Mouse (Mus musculus) limb, embryonic 10.5 days (tissue): ENCODE results near the gene Nckap5. TPM values are rescaled to one million over a fixed set of nuclear protein-coding genes. Genes with fewer than 3 reads are reported as not detected.

ENCODE experiments used
- DNase-seq: peaks from one replicate; pipeline ENCODE4 v3.0.0-alpha.2; 2017; ENCODE audit warnings: low spot score
- H3K27ac ChIP-seq: fragments of 300-500 bp; sonication (generic); 2 replicates; pipeline ENCODE4 v1.5.1; 2016; ENCODE audit warnings: mild to moderate bottlenecking
- H3K27me3 ChIP-seq: fragments of 300-500 bp; sonication (generic); 2 replicates; pipeline ENCODE4 v1.6.1; 2016; ENCODE audit warnings: low read depth, mild to moderate bottlenecking; ENCODE audit not compliant: poor library complexity, severe bottlenecking
- H3K36me3 ChIP-seq: fragments of 300-500 bp; sonication (generic); 2 replicates; pipeline ENCODE4 v1.6.1; 2016; ENCODE audit warnings: mild to moderate bottlenecking, moderate library complexity
- H3K4me1 ChIP-seq: fragments of 300-500 bp; sonication (generic); 2 replicates; pipeline ENCODE4 v1.6.1; 2016
- H3K4me3 ChIP-seq: fragments of 300-500 bp; sonication (generic); 2 replicates; pipeline ENCODE4 v1.5.1; 2016; ENCODE audit warnings: mild to moderate bottlenecking, moderate library complexity
- H3K9me3 ChIP-seq: fragments of 300-500 bp; sonication (generic); replicated peaks from 2 replicates; pipeline ENCODE4 v1.6.1; 2016; ENCODE audit warnings: mild to moderate bottlenecking
- WGBS: fragments of 180-500 bp; shearing (Covaris S2); methylation state at CpG from one replicate; pipeline ENCODE4 v1.1.7; 2016; 5-methylcytosine and 5-hydroxymethylcytosine counted together
- polyA plus RNA-seq: library from polyadenylated mRNA; unstranded; fragments of >200 nt; fragmentation: Nextera tagmentation; extraction: Ambion mirVana; gene quantifications from 2 replicates; pipeline ENCODE4 v1.2.1, GENCODE M21; 2016

The Nckap5 gene
- polyA plus RNA-seq, 1 experiment from 2014 or later = 1.8 TPM

DNA sequence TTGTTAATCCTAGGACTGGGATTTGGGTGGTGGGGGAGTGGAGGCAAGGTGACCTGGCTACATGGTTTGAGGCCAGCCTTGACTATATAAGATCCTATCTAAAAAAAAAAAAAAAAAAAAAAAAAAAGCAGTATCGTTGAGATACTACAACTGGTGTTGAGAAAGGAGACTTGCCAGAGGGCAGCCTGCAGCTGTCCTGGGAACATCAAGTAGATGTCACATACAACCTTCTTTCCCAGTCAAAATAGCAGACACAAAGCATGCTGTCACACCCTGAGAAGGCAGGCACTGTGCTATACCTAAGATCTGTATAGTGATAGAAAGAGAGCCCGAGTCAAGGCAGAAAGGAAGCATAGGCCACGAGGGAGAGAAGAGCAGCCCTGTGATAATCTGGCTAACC is 204.4 kb downstream of the Nckap5 start:
- Histone ChIP-seq H3K4me3 (no peak overlapping the region), H3K27ac (no peak overlapping the region), H3K36me3 (no peaks in the 10 kb centered on the region), H3K27me3 (no peaks in the 10 kb centered on the region), H3K9me3 (no peaks in the 10 kb centered on the region), H3K4me1 (no peaks in the 10 kb centered on the region)
- DNase-seq = no peak
- 86% methylated on average over 3 of the region's 3 CpGs for WGBS

DNA sequence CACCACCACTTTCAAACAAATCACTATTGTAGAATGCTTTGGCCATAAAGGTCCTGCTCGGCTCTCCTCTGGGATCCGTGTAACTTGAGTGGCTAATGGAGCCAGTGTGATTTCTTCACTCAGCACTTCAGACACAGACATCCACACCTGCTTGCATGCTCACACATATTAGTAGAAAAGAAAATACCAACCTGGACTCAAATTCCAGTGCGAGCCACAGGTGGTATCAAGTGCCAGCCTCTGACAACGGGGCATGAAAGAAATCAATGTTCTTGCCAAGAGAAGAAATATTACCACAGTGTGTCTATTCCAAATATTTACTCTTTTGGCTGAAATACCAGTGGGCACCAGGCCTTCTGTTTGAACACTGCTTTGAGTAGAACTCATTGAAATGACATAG is 208.6 kb downstream of the Nckap5 start:
- Histone ChIP-seq H3K4me3 (no peak overlapping the region), H3K9me3 (no peaks in the 10 kb centered on the region), H3K27me3 (no peaks in the 10 kb centered on the region), H3K4me1 (no peaks in the 10 kb centered on the region), H3K27ac (no peak overlapping the region), H3K36me3 (no peaks in the 10 kb centered on the region)
- 84% methylated on average over 4 of the region's 4 CpGs for WGBS
- no peak for DNase-seq

DNA sequence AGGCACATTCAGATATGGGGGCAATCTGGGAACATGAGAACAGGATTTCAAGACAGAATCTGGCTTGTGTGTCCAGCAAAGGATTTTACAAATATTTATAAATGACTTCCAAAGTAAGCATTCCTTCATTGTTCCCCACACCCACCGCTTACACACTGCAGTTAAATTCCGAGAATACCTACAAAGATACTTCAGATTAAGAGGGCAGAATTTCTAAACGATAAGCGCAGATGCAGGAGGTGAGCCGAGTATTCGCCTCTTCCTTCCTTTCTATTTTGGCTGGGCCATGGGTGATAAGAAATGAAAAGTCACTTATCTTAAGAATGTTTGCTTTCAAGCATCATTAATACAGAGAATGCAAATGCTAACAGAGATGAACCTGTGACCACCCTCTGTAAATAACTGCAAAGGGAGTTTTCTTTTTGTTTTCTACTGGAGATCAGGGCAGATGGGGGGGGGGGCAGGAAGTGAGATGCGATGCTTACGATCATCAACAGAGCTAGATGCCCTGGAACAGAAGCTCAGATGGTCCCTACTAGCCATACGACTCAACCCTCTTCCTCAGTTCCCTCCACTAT is 213.0 kb downstream of the Nckap5 start:
- H3K27me3 ChIP-seq = no peaks in the 10 kb centered on the region
- H3K4me1 ChIP-seq = no peaks in the 10 kb centered on the region

DNA sequence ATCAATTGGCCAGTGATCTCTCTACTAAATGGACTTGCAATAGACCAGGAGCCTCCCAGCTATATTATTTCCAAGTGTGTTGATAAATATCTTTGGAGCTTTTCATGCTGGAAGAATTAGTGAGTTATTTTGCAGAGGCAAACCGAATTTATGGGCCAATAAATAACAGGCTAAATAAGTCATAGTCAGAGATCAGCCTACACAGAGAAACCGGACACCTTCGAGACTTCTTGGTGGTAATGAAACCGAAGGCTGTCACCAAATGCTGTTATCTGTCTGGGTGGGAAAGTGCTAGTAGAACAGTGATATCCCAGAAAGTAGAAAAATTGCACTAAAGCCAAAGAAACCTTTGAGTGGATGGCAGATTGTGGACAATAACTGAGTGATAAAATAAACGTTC is 213.6 kb downstream of the Nckap5 start:
- H3K4me1 ChIP-seq = no peaks in the 10 kb centered on the region
- no peaks in the 10 kb centered on the region for H3K36me3 ChIP-seq
- no peak for DNase-seq
- 66% methylated on average over 5 of the region's 5 CpGs for WGBS
- H3K9me3 ChIP-seq = no peaks in the 10 kb centered on the region
- H3K27ac ChIP-seq = no peak overlapping the region
- H3K4me3 ChIP-seq = no peak overlapping the region
- H3K27me3 ChIP-seq = no peaks in the 10 kb centered on the region

More for the DNA sequence above, 213.0 kb downstream of the Nckap5 start:
- no peak for DNase-seq
- WGBS = 92% methylated on average over 9 of the region's 9 CpGs
- no peaks in the 10 kb centered on the region for H3K9me3 ChIP-seq
- H3K27ac ChIP-seq = no peak overlapping the region
- no peaks in the 10 kb centered on the region for H3K36me3 ChIP-seq
- no peak overlapping the region for H3K4me3 ChIP-seq

DNA sequence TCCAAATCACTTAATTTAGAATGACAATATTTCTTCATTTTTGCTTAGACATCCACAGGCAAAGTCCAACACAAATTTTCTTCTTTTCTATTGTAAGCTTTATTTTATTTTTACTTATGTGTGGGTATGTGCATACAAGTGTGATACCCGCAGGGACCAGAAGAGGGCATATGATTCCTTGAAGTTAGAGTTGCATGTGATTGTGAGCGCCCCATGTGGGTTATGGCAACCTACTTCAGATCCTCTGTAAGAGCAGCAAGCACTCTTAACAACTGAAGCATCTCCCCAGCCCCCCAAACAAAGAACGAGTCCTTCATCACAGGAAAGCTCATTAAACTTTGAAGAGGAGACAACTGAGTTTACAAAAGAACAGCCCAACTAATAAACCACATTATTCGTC is 217.7 kb downstream of the Nckap5 start:
- no peak for DNase-seq
- Histone ChIP-seq H3K27me3 (no peaks in the 10 kb centered on the region), H3K4me3 (no peak overlapping the region), H3K4me1 (no peaks in the 10 kb centered on the region), H3K27ac (no peak overlapping the region), H3K9me3 (no peaks in the 10 kb centered on the region), H3K36me3 (no peaks in the 10 kb centered on the region)
- 84% methylated on average over 4 of the region's 4 CpGs for WGBS

DNA sequence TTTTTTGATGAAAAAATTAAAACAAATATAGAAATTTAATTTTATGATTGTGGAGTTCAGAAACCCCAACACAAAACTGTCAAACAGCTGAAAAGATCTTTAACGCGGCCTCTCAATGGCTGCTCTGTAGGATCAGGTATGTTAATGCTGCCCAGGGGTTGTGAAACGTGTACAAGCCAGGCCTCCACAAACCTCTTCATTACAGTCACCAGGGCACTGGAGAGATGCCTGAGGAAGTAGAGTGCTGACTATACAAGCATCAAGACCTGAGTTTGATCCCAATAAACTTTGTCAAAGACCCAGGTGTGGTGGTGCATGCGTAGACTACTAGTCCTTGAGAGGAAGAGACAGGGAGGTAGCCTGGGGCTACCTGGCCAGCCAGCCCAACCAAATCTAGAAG is 222.0 kb downstream of the Nckap5 start:
- H3K27me3 ChIP-seq = peaks cover 31% of the 10 kb centered on the region
- no peaks in the 10 kb centered on the region for H3K36me3 ChIP-seq
- no peaks in the 10 kb centered on the region for H3K9me3 ChIP-seq
- peaks cover 21% of the 10 kb centered on the region for H3K4me1 ChIP-seq
- no peak overlapping the region for H3K4me3 ChIP-seq
- DNase-seq = no peak
- WGBS = 92% methylated on average over 4 of the region's 4 CpGs
- H3K27ac ChIP-seq = no peak overlapping the region

GRCm38 (mm10) chr1:126606189-126607080 is 224.2 kb downstream of the Nckap5 start:
- no peak for DNase-seq
- Histone ChIP-seq H3K4me1 (peaks cover 34% of the 10 kb centered on the region), H3K36me3 (no peaks in the 10 kb centered on the region), H3K9me3 (no peaks in the 10 kb centered on the region), H3K27ac (no peak overlapping the region), H3K4me3 (no peak overlapping the region), H3K27me3 (peaks cover 41% of the 10 kb centered on the region)
- WGBS = 85% methylated on average over 14 of the region's 14 CpGs

GRCm38 (mm10) chr1:126604551-126604950 is 226.0 kb downstream of the Nckap5 start:
- WGBS = 82% methylated on average over 9 of the region's 9 CpGs
- H3K9me3 ChIP-seq = no peaks in the 10 kb centered on the region
- peaks cover 51% of the 10 kb centered on the region for H3K4me1 ChIP-seq
- no peaks in the 10 kb centered on the region for H3K36me3 ChIP-seq
- no peak overlapping the region for H3K27ac ChIP-seq
- DNase-seq = no peak
- no peak overlapping the region for H3K4me3 ChIP-seq
- H3K27me3 ChIP-seq = peaks cover 41% of the 10 kb centered on the region

- peaks cover 54% of the 10 kb centered on the region for H3K4me1 ChIP-seq
- no peak overlapping the region for H3K4me3 ChIP-seq
- no peaks in the 10 kb centered on the region for H3K9me3 ChIP-seq
- H3K27me3 ChIP-seq = peaks cover 41% of the 10 kb centered on the region
- no peaks in the 10 kb centered on the region for H3K36me3 ChIP-seq
- H3K27ac ChIP-seq = no peak overlapping the region
- no peak for DNase-seq
- WGBS = 71% methylated on average over 7 of the region's 7 CpGs
Observed at GRCm38 (mm10) chr1:126603771-126604515, 226.7 kb downstream of the Nckap5 start.

DNA sequence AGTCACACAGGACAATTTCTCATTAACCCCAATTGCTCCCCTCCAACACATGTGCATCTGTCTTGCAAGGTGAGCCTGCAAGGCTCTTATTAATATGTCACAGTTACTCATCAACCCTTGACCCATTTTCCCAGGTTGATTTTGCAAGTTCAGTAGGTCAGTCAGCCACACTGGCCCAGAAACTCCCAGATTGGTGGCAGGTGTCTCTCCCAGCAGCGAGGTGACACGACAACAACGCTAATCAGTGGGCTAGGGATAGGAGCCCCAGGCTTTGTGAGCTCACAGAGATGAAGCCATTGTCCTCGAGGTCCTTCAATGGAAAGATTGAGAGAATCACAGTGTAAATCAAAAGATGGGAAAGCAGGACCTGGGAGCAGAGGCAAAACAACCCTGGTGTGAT is 230.0 kb downstream of the Nckap5 start:
- DNase-seq = peak; percentile 47
- WGBS = 31% methylated on average over 4 of the region's 4 CpGs
- H3K27me3 ChIP-seq = peaks cover 28% of the 10 kb centered on the region
- H3K9me3 ChIP-seq = no peaks in the 10 kb centered on the region
- peaks cover 66% of the 10 kb centered on the region for H3K4me1 ChIP-seq
- no peaks in the 10 kb centered on the region for H3K36me3 ChIP-seq
- H3K27ac ChIP-seq = no peak overlapping the region
- H3K4me3 ChIP-seq = no peak overlapping the region

GRCm38 (mm10) chr1:126597376-126597775 is 233.2 kb downstream of the Nckap5 start:
- no peaks in the 10 kb centered on the region for H3K9me3 ChIP-seq
- peaks cover 41% of the 10 kb centered on the region for H3K4me1 ChIP-seq
- H3K4me3 ChIP-seq = no peak overlapping the region
- 31% methylated on average over 3 of the region's 3 CpGs for WGBS
- no peaks in the 10 kb centered on the region for H3K36me3 ChIP-seq
- DNase-seq = peak; percentile 46
- no peak overlapping the region for H3K27ac ChIP-seq
- no peaks in the 10 kb centered on the region for H3K27me3 ChIP-seq

DNA sequence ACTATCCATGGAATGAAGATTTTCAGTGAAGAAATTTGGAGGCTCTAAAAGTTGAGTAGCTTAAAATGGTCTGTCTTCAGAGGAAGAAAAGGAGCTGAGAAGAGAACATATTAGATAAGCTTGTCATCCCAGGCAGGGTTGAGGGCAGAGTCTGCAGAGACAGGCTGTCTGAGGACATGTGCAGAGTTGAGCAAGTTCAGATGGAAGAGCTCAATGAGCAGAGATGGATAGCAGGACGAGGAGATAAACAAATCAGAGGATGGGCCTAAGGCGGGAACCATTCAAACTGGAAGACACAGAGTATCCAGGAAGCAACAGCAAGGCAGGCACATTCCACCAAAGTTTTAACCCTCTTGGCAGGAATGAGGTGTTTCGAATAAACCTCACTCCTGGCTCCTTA is 235.8 kb downstream of the Nckap5 start:
- H3K9me3 ChIP-seq = no peaks in the 10 kb centered on the region
- no peaks in the 10 kb centered on the region for H3K27me3 ChIP-seq
- WGBS = 79% methylated on average over 3 of the region's 3 CpGs
- H3K36me3 ChIP-seq = no peaks in the 10 kb centered on the region
- H3K27ac ChIP-seq = no peak overlapping the region
- H3K4me1 ChIP-seq = peaks cover 21% of the 10 kb centered on the region
- DNase-seq = no peak
- no peak overlapping the region for H3K4me3 ChIP-seq
